Mouse (Mus musculus) thymus, adult 2 months (tissue): ENCODE results near the gene Kcnh2.

Experiments
- CTCF ChIP-seq: fragments of 200-500 bp; IDR thresholded peaks from 2 replicates; pipeline ENCODE4 v1.5.1; 2012; ENCODE audit warnings: mild to moderate bottlenecking, control low read depth, low read length, moderate library complexity, borderline replicate concordance; ENCODE audit not compliant: control insufficient read depth, poor library complexity, insufficient read depth; ENCODE audit errors: extremely low read depth
- POLR2A ChIP-seq: fragments of 200-500 bp; IDR thresholded peaks from 2 replicates; pipeline ENCODE4 v1.6.1; 2012; ENCODE audit warnings: mild to moderate bottlenecking, low read length, control low read depth, moderate library complexity; ENCODE audit not compliant: control insufficient read depth, poor library complexity, insufficient read depth; ENCODE audit errors: extremely low read depth

DNA sequence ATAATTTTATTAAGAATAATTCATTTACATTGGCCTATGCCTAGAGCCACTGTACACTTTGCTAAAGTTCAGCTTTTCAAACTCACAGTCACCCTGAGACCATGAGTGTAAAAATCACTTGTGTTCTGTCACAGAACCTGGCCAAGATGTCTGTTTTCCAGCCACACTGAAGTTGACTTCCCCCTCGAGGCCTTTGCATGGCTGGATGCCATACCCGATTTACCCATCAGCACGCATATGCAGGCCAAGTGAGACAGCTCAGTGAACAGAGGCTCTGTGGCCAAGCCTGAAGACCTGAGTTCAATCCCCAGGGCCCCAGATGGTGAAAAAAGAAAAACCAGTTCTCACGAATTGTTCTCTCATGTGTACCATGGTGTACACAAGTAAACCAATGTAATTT lies 80.5 kb downstream of the Kcnh2 start:
- TF ChIP-seq POLR2A (no peak), CTCF (no peak)
